Mouse (Mus musculus): ENCODE results near the gene D130043K22Rik. TPM values are rescaled to one million over a fixed set of nuclear protein-coding genes. Genes with fewer than 3 reads are reported as not detected.

The D130043K22Rik gene
- 0.23 and 0.31 TPM in 2 replicates for polyA plus RNA-seq (2012; rRNA removed)

DNA sequence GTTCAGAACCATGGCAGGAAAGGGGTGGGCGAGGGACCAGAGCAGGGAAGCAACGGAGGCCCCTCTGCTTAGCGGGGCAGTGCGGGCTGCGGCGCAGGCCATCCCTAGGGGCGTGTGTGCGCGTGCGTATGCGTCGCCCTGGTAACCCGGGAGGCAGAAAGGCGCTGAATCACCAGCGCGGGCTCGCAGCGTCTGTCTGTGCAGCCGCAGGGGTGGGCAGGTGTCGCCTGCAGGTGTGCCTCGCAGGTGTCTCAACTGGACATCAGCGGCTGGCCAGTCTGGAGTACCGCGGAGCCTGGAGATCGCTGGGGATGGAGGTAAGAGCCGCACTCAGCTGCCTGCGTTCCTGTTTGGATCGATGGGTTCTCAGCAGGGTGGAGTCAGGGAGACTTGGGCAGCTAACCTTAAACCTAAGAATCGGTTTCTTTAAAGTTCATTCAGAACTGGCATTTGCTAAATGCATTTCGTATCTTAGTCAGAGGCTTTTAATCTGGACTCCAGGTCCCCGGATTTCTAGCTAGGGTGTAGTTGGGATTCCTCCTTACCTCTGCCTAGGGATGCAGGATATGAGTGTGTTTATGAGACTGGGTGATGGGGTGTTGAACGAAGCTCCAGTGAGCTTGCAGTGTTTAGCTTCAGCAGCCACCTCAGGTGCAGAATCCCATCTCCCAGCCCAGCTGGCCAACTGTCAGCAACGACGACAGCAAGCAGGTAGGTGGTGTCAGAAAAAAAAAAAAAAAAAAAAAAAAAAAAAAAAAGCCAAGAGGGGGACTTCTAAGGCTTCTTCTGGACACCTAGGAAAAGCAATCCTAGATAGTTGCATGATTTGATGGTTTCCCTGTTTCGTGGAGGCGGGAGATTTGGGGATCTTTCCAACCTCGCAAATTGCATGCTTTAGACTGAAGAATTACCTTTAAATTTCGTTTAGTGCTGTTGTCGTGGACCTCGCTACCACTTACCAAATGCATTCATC lies at the start of gene D130043K22Rik:
Gene D130043K22Rik, plus strand, starts transcription at position 153 of the 973 bp plus-strand sequence.

GRCm38 (mm10) chr13:24801308-24801921 lies 43.5 kb upstream of the D130043K22Rik start, which contains the start of gene BC005537:
TSS of gene BC005537 (plus strand) at chr13:24801657.

DNA sequence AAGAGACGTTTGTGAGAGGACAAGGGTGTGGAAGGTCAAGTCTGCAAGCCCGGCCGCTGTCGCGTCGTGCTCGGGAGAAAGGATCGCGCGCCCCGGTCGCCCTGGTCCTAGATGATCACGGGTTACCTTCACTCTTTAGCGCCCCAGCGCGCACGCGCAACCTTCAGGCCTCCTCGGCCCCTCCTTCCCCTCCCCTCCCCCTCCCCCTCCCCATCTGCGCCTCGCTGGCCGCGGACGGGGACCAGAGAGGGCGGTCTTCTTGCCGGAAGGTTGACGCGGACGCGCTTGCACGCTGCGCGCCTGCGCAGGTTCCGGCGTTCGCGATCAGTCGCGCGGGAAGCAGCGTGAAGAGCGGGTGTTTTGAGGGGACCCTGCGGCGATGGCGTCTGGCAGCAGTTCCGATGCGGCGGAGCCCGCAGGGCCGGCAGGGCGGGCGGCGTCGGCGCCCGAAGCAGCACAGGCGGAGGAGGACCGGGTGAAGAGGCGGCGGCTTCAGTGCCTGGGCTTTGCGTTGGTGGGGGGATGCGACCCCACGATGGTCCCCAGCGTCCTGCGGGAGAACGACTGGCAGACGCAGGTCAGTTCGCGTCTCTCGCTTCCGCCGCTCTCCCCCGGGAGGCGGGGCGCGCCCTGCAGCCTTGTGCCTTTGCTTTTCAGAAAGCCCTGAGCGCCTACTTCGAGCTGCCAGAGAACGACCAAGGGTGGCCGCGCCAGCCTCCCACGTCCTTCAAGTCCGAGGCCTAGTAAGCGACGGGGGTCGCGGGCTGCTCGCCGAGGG lies 13.4 kb upstream of the D130043K22Rik start, which contains the start of the genes Acot13 and Tdp2:
Gene Acot13, minus strand, starts transcription at position 188 of the 778 bp plus-strand sequence.
Gene Tdp2, plus strand, starts transcription at position 327 of the 778 bp plus-strand sequence.

GRCm38 (mm10) chr13:24937108-24937838 lies 92.3 kb downstream of the D130043K22Rik start, which contains the start of gene Aldh5a1:
TSS of gene Aldh5a1 (minus strand) at chr13:24937661.

DNA sequence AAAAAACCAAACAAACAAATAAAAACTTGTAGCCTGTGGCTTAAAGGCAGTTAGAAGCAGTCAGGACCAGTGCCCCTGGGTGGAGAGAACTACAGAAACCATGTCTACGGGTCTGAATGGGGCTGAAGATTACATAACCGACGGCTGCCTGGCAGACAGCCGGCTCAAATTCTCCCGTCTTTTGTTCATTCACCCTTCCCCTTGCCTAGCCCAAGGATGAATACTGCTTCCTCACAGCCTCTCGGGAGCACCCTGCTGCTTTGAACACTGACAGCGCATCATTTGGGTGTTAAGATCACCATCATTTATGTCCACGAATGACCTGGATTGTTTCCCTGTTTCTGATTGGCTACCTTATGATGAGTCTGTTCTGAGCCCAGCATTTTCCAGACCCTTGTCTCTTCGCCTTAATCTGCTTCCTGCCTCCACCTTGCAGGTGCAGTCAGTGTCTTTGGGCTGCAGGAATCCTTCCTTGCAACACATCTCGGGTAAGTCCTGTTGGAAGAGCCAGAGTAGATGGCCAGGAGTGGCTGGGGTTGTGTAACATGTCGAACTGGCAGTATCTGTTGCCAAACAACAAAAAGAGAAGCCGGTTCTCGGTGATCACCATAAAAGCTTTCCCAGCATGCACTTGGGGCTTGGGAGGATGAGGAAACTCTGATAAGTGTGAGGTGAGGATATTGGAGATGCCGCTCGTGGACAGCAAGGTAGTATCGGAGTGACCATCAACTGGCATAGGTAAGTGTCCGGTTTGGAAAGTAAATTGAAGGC lies 97.8 kb downstream of the D130043K22Rik start, which contains the start of gene Gpld1:
Gene Gpld1, plus strand, starts transcription at position 641 of the 771 bp plus-strand sequence.

Other genes starting within 250 kb of the D130043K22Rik start
- gene Armh2, start 103.9 kb upstream of the D130043K22Rik start, polyA plus RNA-seq (2012; rRNA removed), result not detected in 2 replicates
- 31.0 and 32.0 TPM in 2 replicates for gene Gmnn, start 83.2 kb upstream of the D130043K22Rik start, polyA plus RNA-seq (2012; rRNA removed)
- 29.1 and 30.2 TPM in 2 replicates for gene BC005537, start 43.5 kb upstream of the D130043K22Rik start, polyA plus RNA-seq (2012; rRNA removed)
- gene Acot13, start 13.6 kb upstream of the D130043K22Rik start, polyA plus RNA-seq (2012; rRNA removed), result 46.8 and 53.9 TPM in 2 replicates
- gene Tdp2, start 13.5 kb upstream of the D130043K22Rik start, polyA plus RNA-seq (2012; rRNA removed), result 18.0 and 18.5 TPM in 2 replicates
- 5.0 and 5.5 TPM in 2 replicates for gene Aldh5a1, start 92.5 kb downstream of the D130043K22Rik start, polyA plus RNA-seq (2012; rRNA removed)
- 52.9 and 57.0 TPM in 2 replicates for gene Gpld1, start 98.0 kb downstream of the D130043K22Rik start, polyA plus RNA-seq (2012; rRNA removed)
- gene Mrs2, start 175.2 kb downstream of the D130043K22Rik start, polyA plus RNA-seq (2012; rRNA removed), result 6.0 and 6.6 TPM in 2 replicates
- gene Dcdc2a, start 210.9 kb downstream of the D130043K22Rik start, polyA plus RNA-seq (2012; rRNA removed), result 0.82 and 1.2 TPM in 2 replicates

Measured in liver, embryonic 18 days (tissue).